17 mouse cellular contexts compared by ENCODE assay signal in the genomic region with DNA sequence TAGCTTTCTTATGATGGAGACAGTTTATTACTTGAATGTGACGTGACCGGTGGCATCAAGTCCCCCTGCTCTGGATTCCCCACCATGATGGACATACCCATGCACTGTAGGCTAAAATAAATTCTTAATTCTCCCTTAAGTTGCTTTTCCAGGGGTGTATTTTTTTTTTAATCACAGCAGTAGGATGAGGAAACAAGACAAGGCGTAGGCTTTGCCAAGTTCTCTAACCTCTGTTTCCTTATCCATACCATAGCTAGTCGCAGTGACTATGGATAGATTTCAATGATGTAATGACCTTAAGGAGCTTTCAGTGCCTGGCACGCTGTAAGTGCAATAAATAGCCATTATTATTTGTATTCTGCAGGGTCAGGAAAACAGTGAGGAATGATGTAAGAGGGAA. TPM values are rescaled to one million over a fixed set of nuclear protein-coding genes. Genes with fewer than 3 reads are reported as not detected.
DNase-seq lines count a peak whose midpoint lies in the region; ATAC-seq and TF ChIP-seq lines count a peak whose summit lies in the region.
"Had no signal": no experiment of that assay in that cellular context is flagged by ENCODE, and none has a peak within 500 bp of the region (broad histone marks: within the 10 kb centered on the region; RNA-seq: fewer than 3 reads in every experiment).

No protein-coding gene starts in this region.

- TF ChIP-seq CTCF in bone marrow macrophage, adult 2 months (IDR thresholded peaks at IDR 0.05; ENCODE audit: low read depth, low read length), result no peak

- peaks cover 70% of the 10 kb centered on the region for H3K36me3 ChIP-seq in heart, embryonic 14.5 days (ENCODE audit: control insufficient read depth, insufficient read depth, low read length)
- H3K36me3 ChIP-seq in liver, embryonic 16.5 days (ENCODE audit: control insufficient read depth, insufficient read depth), result no peaks in the 10 kb centered on the region; the same call in 1 of the 2 replicates

- ATAC-seq in heart, embryonic 14.5 days (ENCODE audit: insufficient number of reproducible peaks, insufficient read depth, low FRiP score, low read depth), result no peak
- peak; percentile 1; the same call in 1 of the 2 replicates for ATAC-seq in liver, embryonic 16.5 days (ENCODE audit: low read depth)
- ATAC-seq: CD4-positive, CD25-positive, alpha-beta regulatory T cell, adult 4 months had no signal

- no peak overlapping the region for H3K9ac ChIP-seq in heart, embryonic 14.5 days (ENCODE audit: low read length)
- H3K9ac ChIP-seq in liver, embryonic 16.5 days (ENCODE audit: low read depth, low read length), result no peak overlapping the region
- H3K9ac ChIP-seq: hindbrain, embryonic 14.5 days; neural tube, embryonic 15.5 days; stomach, embryonic 15.5 days had no signal

- 75% methylated on average over 5 of the region's 5 CpGs for WGBS in heart, embryonic 14.5 days
- 65% methylated on average over 5 of the region's 5 CpGs for WGBS in liver, embryonic 16.5 days (ENCODE audit: insufficient replicate concordance)

- no peaks in the 10 kb centered on the region; the same call in 1 of the 2 replicates for H3K9me3 ChIP-seq in heart, embryonic 14.5 days (ENCODE audit: control insufficient read depth, low read length)
- H3K9me3 ChIP-seq in liver, embryonic 16.5 days (replicated peaks; ENCODE audit: control insufficient read depth, low read length), result peaks cover 5% of the 10 kb centered on the region; the same call in 1 of the 2 replicates
- H3K9me3 ChIP-seq: neural tube, embryonic 15.5 days; stomach, embryonic 15.5 days had no signal

- H3K4me1 ChIP-seq in heart, embryonic 14.5 days (ENCODE audit: control insufficient read depth in 2 of 2, insufficient read depth in 2 of 2, low read length in 2 of 2), result peaks cover 21 to 54% of the 10 kb centered on the region in 2 experiments
- peaks cover 18% of the 10 kb centered on the region for H3K4me1 ChIP-seq in bone marrow macrophage, adult 2 months (ENCODE audit: control insufficient read depth, insufficient read depth, low read length)
- peaks cover 30% of the 10 kb centered on the region for H3K4me1 ChIP-seq in liver, embryonic 16.5 days (ENCODE audit: control insufficient read depth, low read depth, low read length)

- H3K27me3 ChIP-seq in heart, embryonic 14.5 days (ENCODE audit: control insufficient read depth, insufficient read depth, low read length), result no peaks in the 10 kb centered on the region
- H3K27me3 ChIP-seq in liver, embryonic 16.5 days (ENCODE audit: control insufficient read depth, insufficient read depth, low read depth, low read length), result no peaks in the 10 kb centered on the region
- H3K27me3 ChIP-seq: megakaryocyte, embryonic 14.5 days; neural tube, embryonic 15.5 days; stomach, embryonic 15.5 days had no signal

- no peak overlapping the region for H3K4me3 ChIP-seq in heart, embryonic 14.5 days (ENCODE audit: control insufficient read depth in 1 of 2, insufficient read depth in 1 of 2, low read depth in 1 of 2, low read length in 2 of 2)
- no peak overlapping the region for H3K4me3 ChIP-seq in bone marrow macrophage, adult 2 months (ENCODE audit: insufficient read depth, low read length)
- H3K4me3 ChIP-seq in liver, embryonic 16.5 days (ENCODE audit: low read depth, low read length), result no peak overlapping the region
- H3K4me3 ChIP-seq: megakaryocyte, embryonic 14.5 days; neural tube, embryonic 15.5 days; stomach, embryonic 15.5 days had no signal

- no peak for DNase-seq in heart, adult 18-20 months
- DNase-seq in adipocyte (ENCODE audit: low spot score), result peak; percentile 28
- no peak for DNase-seq in urinary bladder, postnatal 10 days (ENCODE audit: low spot score)
- DNase-seq in left cerebral cortex, postnatal 14 days (ENCODE audit: low spot score in 2 of 2), result no peak
- DNase-seq: cerebellum, postnatal 36 days; gastrocnemius, postnatal 25 days; layer of hippocampus, adult 9-11 months; retina, postnatal 1 day; spleen, adult 18-20 months had no signal

- TF ChIP-seq POLR2A in bone marrow macrophage, adult 2 months (IDR thresholded peaks at IDR 0.05; ENCODE audit: borderline replicate concordance, low read depth, low read length), result no peak

- intact Hi-C loops in left cerebral cortex, postnatal 14 days (cut with DNase I), result no loop called here

- no peak overlapping the region for H3K4me2 ChIP-seq in heart, embryonic 14.5 days (ENCODE audit: low read length)
- peak overlapping the region; percentile 38 for H3K4me2 ChIP-seq in liver, embryonic 16.5 days (ENCODE audit: low read depth, low read length)
- H3K4me2 ChIP-seq: hindbrain, embryonic 14.5 days; neural tube, embryonic 15.5 days; stomach, embryonic 15.5 days had no signal

- H3K27ac ChIP-seq in heart, embryonic 14.5 days (replicated peaks in 1 of 2; ENCODE audit: control insufficient read depth in 1 of 2, insufficient read depth in 1 of 2, low read depth in 2 of 2, low read length in 2 of 2), result peak overlapping the region; percentile 34 to 47; a peak in 3 of 4 replicates
- H3K27ac ChIP-seq in bone marrow macrophage, adult 2 months (ENCODE audit: insufficient read depth, low read depth, low read length), result peak overlapping the region; percentile 56
- H3K27ac ChIP-seq in liver, embryonic 16.5 days (ENCODE audit: low read length), result peak overlapping the region; percentile 89
- H3K27ac ChIP-seq: hindbrain, embryonic 14.5 days; neural tube, embryonic 15.5 days; stomach, embryonic 15.5 days had no signal

RNA-seq across cellular contexts. Expression of gene Adam19, which starts 21.5 kb away (rescaled TPM):
- 21.1 and 22.7 TPM in 2 replicates for polyA plus RNA-seq in heart, embryonic 14.5 days (2014; fragmentation: Nextera tagmentation; extraction: Ambion mirVana)
- 10 to 100 TPM; 48.1 to 54.5 TPM for total RNA-seq in heart, adult 18-20 months (2021)
- 15.6 and 19.0 TPM in 2 replicates for polyA plus RNA-seq in bone marrow macrophage, adult 2 months (2012; ENCODE audit: insufficient read depth, insufficient read length, missing spikeins)
- 0.92 and 1.4 TPM in 2 replicates for polyA plus RNA-seq in liver, embryonic 16.5 days (2015; fragmentation: Nextera tagmentation; extraction: Ambion mirVana)
- total RNA-seq in left cerebral cortex, postnatal 14 days (2021), result 10 to 100 TPM; 29.0 to 32.3 TPM

RNA-seq across cellular contexts. Expression of gene Gm12166, which starts 25.2 kb away (rescaled TPM):
- polyA plus RNA-seq in heart, embryonic 14.5 days (2014; fragmentation: Nextera tagmentation; extraction: Ambion mirVana), result 4.6 and 4.9 TPM in 2 replicates
- 1 to 10 TPM; 1.0 to 2.9 TPM for total RNA-seq in heart, adult 18-20 months (2021)
- 46.6 and 58.9 TPM in 2 replicates for polyA plus RNA-seq in bone marrow macrophage, adult 2 months (2012; ENCODE audit: insufficient read depth, insufficient read length, missing spikeins)
- polyA plus RNA-seq in liver, embryonic 16.5 days (2015; fragmentation: Nextera tagmentation; extraction: Ambion mirVana), result 2.9 and 4.1 TPM in 2 replicates
- 1 to 10 TPM; 1.8 to 2.6 TPM for total RNA-seq in left cerebral cortex, postnatal 14 days (2021)
